Mouse (Mus musculus) C2C12 (cell line): Measurements from ENCODE around the gene Ficd. TPM values are rescaled to one million over a fixed set of nuclear protein-coding genes. Genes with fewer than 3 reads are reported as not detected.

Experiments used
- H3K27me3 ChIP-seq: one replicate; pipeline ENCODE4 v1.6.1; 2011; ENCODE audit not compliant: control insufficient read depth, insufficient read depth, insufficient read length
- H3K36me3 ChIP-seq: one replicate; pipeline ENCODE4 v1.6.1; 2011; ENCODE audit not compliant: control insufficient read depth, insufficient read depth
- H3K4me3 ChIP-seq: one replicate; pipeline ENCODE4 v1.5.1; 2011; ENCODE audit warnings: mild to moderate bottlenecking, control low read depth; ENCODE audit not compliant: poor library complexity, insufficient read depth, severe bottlenecking
- H3K79me2 ChIP-seq: one replicate; pipeline ENCODE4 v1.6.1; 2011; ENCODE audit not compliant: control insufficient read depth, insufficient read depth
- H3K79me3 ChIP-seq: one replicate; pipeline ENCODE4 v1.6.1; 2011; ENCODE audit warnings: low read depth, control low read depth
- H3ac ChIP-seq: one replicate; pipeline ENCODE3; 2011; ENCODE audit warnings: low read depth; ENCODE audit not compliant: control insufficient read depth, insufficient read length
- CEBPB ChIP-seq: IDR thresholded peaks from one replicate; pipeline ENCODE4 v1.6.1; 2011; ENCODE audit warnings: low read depth, mild to moderate bottlenecking, control low read depth, moderate library complexity
- CTCF ChIP-seq: IDR thresholded peaks from one replicate; pipeline ENCODE4 v1.5.1; 2011; ENCODE audit not compliant: control insufficient read depth, insufficient read depth, insufficient read length
- FOSL1 ChIP-seq: IDR thresholded peaks from one replicate; pipeline ENCODE4 v1.8.0; 2011; ENCODE audit warnings: mild to moderate bottlenecking, low read length; ENCODE audit not compliant: poor library complexity, insufficient read depth, severe bottlenecking
- MAX ChIP-seq: IDR thresholded peaks from one replicate; pipeline ENCODE4 v1.6.1; 2011; ENCODE audit warnings: mild to moderate bottlenecking, control low read depth
- MYOD1 ChIP-seq: IDR thresholded peaks from one replicate; pipeline ENCODE4 v1.6.1; 2011; ENCODE audit warnings: low read depth; ENCODE audit not compliant: control insufficient read depth, insufficient read length
- MYOG ChIP-seq: IDR thresholded peaks from one replicate; pipeline ENCODE4 v1.6.1; 2011; ENCODE audit not compliant: control insufficient read depth, insufficient read length; ENCODE audit errors: extremely low read depth
- USF1 ChIP-seq: IDR thresholded peaks from one replicate; pipeline ENCODE4 v1.6.1; 2011; ENCODE audit warnings: low read depth, mild to moderate bottlenecking, control low read depth, moderate library complexity
- polyA plus RNA-seq: library from polyadenylated mRNA; unstranded; fragments of >200 nt; fragmentation: generic; extraction: Trizol; gene quantifications from one replicate; pipeline ENCODE4 v1.2.1, GENCODE M21; 2012; ENCODE audit warnings: missing spikeins

Ficd gene
- polyA plus RNA-seq, 1 experiment, result 2.6 TPM

- no peak for TF ChIP-seq MYOG
- TF ChIP-seq MAX, result no peak
- TF ChIP-seq FOSL1, result no peak
- no peak for TF ChIP-seq CEBPB
- no peak for TF ChIP-seq MYOD1
- no peak for TF ChIP-seq CTCF
- TF ChIP-seq USF1, result no peak
- H3K36me3 ChIP-seq, result peaks cover 50% of the 10 kb centered on the region
- no peak overlapping the region for H3K4me3 ChIP-seq
- no peaks in the 10 kb centered on the region for H3K27me3 ChIP-seq
- peaks cover 89% of the 10 kb centered on the region for H3K79me2 ChIP-seq
- H3ac ChIP-seq, result no peak overlapping the region
- H3K79me3 ChIP-seq, result peaks cover 81% of the 10 kb centered on the region
Observed at GRCm38 (mm10) chr5:113765641-113766526, 30.3 kb downstream of the Ficd start.

DNA sequence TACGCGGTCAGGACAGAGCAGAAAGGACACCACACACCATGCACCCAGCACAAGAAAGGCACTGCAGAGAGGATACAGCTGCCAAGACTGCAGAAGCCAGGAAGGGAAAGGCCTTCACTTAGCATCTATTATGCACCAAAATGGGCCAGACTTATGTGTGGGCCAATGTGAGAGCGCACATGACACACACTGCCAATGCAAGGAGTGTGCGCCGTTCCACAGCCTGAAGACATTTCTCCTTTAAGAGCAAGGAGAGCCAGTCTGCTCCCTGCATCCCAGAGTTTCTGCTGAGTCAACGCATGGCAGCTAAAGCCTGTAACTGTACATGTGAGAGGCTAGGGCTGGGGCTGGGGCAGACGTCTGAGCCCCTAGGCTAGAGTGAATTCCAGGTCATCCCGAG is 33.2 kb downstream of the Ficd start:
- TF ChIP-seq MYOD1, result no peak
- no peak for TF ChIP-seq CEBPB
- no peak for TF ChIP-seq MYOG
- no peak for TF ChIP-seq CTCF
- TF ChIP-seq USF1, result no peak
- TF ChIP-seq FOSL1, result no peak
- no peak for TF ChIP-seq MAX
- H3K36me3 ChIP-seq, result peaks cover 23% of the 10 kb centered on the region

DNA sequence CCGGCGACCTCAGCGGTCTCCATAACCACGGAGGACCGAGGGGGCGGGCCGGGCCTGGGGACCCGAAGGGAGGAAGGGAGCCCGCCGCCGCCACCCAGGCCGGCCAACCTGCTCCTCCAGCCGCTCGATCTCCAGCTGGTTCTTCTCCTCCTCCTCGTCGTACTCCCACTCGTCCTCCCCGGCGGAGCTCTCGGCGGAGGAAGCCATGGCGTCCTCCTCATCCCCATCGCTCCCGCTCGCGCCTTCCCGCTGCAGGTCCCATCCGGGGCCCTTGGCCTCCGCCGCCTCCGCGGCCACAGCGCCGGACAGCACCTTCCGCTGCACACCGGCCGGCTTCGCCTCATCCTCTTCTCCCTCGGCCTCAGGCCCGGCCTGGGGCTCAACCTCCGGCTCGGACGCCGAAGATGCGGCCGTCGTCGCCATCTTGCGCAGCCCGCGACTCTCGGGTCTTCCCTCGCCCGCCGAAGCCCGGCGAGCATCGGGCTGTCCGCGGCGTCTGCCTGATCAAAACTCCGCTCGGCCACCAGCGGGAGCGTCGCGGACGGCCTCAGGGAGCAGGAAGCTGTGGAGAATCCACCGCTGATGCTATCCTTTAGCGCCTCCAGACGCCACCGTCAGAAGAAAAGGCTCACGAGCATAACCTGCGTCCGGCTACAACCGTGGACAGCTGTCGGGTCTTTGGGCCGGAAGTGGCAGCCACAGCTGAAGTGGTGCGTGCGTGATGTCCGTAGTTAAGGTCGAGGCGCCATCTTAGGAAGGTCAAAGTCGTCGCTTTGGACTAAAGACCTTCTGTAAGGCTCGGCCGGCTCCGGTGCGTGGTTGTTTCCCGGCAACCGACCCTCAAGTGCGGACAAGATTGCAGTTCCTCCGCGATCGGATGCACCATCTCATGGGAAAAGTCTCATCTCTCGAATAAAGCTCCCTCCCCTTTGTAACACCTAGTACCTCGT is 35.9 kb downstream of the Ficd start:
- peaks cover 48% of the 10 kb centered on the region for H3K79me3 ChIP-seq
- TF ChIP-seq MAX (peak; percentile 100), CTCF (no peak), USF1 (no peak), FOSL1 (no peak), MYOG (no peak), MYOD1 (peak; percentile 46)
- peaks cover 37% of the 10 kb centered on the region for H3K36me3 ChIP-seq
- peaks cover 61% of the 10 kb centered on the region for H3K79me2 ChIP-seq
- H3K27me3 ChIP-seq, result no peaks in the 10 kb centered on the region
- H3ac ChIP-seq, result peak overlapping the region; percentile 98
- H3K4me3 ChIP-seq, result peak overlapping the region; percentile 96

More for the DNA sequence above, 33.2 kb downstream of the Ficd start:
- H3K79me2 ChIP-seq, result peaks cover 88% of the 10 kb centered on the region
- H3K79me3 ChIP-seq, result peaks cover 73% of the 10 kb centered on the region
- H3K4me3 ChIP-seq, result no peak overlapping the region
- no peaks in the 10 kb centered on the region for H3K27me3 ChIP-seq
- no peak overlapping the region for H3ac ChIP-seq

DNA sequence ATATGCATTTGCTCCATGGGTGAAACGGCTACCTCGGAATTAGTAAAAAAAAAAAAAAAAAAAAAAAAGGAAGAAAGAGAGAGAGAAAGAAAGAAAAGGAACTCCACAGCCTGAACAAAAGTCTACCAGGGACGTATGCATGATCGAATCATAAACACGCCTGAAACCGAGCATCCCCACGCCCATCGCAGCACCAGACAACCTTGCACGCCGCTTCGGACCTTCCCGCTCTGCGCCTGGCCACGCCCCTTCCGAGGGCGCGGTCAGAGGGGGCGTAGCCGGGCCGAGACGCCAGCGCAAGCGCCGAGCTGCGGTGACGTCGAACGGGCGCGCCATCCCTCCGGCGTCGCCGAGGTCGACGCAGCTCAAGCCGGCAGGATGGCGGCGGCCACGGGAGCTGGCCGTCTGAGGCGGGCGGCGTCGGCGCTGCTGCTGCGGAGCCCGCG is 36.9 kb downstream of the Ficd start, which contains the start of the genes Sart3 and Iscu:
Sart3 (minus strand) TSS at position 61 of the 446 bp plus-strand sequence.
Iscu (plus strand) TSS at position 299 of the 446 bp plus-strand sequence.
- peaks cover 39% of the 10 kb centered on the region for H3K36me3 ChIP-seq

GRCm38 (mm10) chr5:113772905-113773519 is 37.4 kb downstream of the Ficd start:
- Histone ChIP-seq H3K36me3 (peaks cover 34% of the 10 kb centered on the region), H3K27me3 (no peaks in the 10 kb centered on the region), H3K79me3 (peaks cover 32% of the 10 kb centered on the region), H3ac (peak overlapping the region; percentile 72), H3K4me3 (peak overlapping the region; percentile 96), H3K79me2 (peaks cover 46% of the 10 kb centered on the region)
- TF ChIP-seq MAX (no peak), CEBPB (no peak)

More for the DNA sequence above, 36.9 kb downstream of the Ficd start, which contains the start of the genes Sart3 and Iscu:
- Histone ChIP-seq H3K79me3 (peaks cover 38% of the 10 kb centered on the region), H3K4me3 (peak within 1 kb of the TSS; percentile 96), H3K79me2 (peaks cover 51% of the 10 kb centered on the region), H3K27me3 (no peaks in the 10 kb centered on the region), H3ac (peak within 1 kb of the TSS; percentile 98)
- TF ChIP-seq CTCF (no peak), MYOD1 (no peak), MAX (peak; percentile 99), USF1 (no peak), MYOG (no peak), FOSL1 (no peak)
